Mouse (Mus musculus): ENCODE results near the gene Stard8. TPM values are rescaled to one million over a fixed set of nuclear protein-coding genes. Genes with fewer than 3 reads are reported as not detected.
"Not testable (repeated sequence)": the region's sequence is repeated elsewhere in the genome, so short reads cannot be mapped to it uniquely, and the experiment has no call there.

Stard8 gene
- polyA plus RNA-seq (2015; fragmentation: Nextera tagmentation; extraction: Ambion mirVana), result 3.8 and 5.0 TPM in 2 replicates

DNA sequence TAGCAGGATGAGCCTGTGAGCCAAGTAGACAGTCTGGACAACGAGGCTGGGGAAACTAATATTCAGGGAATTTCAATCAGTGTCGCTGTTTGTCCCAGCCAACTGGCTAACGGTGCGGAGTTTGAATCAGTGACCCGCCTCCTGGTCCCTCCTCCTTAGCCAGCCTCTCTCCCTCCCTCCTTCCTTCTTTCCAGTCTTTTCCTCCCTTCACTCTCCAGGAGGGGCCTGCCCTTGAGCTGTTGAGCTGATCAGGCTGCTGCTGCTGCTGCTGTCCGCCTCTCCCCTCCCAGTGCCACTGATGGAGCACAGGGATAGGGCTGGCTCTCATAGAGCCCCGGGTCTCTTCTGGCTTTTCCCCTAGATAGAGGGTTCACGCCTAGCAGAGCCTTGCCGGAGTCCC lies at the start of gene Stard8:
Gene Stard8, plus strand, starts transcription at position 203 of the 400 bp plus-strand sequence.
- 60% methylated on average over 9 of the region's 9 CpGs for WGBS
- Histone ChIP-seq H3K4me1 (no peaks in the 10 kb centered on the region), H3K9ac (replicated peaks) (no peak within 1 kb of the TSS), H3K4me2 (no peak within 1 kb of the TSS), H3K27me3 (replicated peaks) (peaks cover 10% of the 10 kb centered on the region; the same call in 1 of the 2 replicates), H3K27ac (replicated peaks) (no peak within 1 kb of the TSS), H3K9me3 (replicated peaks) (no peaks in the 10 kb centered on the region), H3K4me3 (replicated peaks) (no peak within 1 kb of the TSS), H3K36me3 (no peaks in the 10 kb centered on the region)
- no peak for ATAC-seq (ENCODE audit: low FRiP score)

DNA sequence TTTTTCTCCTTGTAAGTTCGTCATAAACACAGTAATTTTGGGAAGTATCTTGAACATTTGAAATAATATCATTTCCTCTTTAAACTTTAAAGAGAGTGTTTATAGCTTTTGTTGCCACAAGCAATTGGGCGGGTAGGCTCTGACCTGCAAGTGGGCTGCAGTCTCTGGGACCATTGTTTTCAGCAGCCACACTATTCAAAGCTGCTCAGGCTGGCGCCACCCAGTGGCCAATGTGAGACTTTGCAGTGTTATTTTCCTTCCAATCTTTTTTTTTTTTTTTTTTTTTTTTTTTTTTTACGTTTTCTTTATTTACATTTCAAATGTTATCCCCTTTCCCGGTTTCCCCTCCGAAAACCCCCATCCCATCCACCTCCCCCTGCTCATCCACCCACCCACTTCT lies 49.1 kb upstream of the Stard8 start:
- H3K4me2 ChIP-seq, result no peak overlapping the region
- no peaks in the 10 kb centered on the region for H3K9me3 ChIP-seq (replicated peaks)
- no peak overlapping the region for H3K4me3 ChIP-seq (replicated peaks)
- no peaks in the 10 kb centered on the region; the same call in 1 of the 2 replicates for H3K27me3 ChIP-seq (replicated peaks)
- H3K36me3 ChIP-seq, result no peaks in the 10 kb centered on the region
- no peak overlapping the region for H3K27ac ChIP-seq (replicated peaks)
- H3K4me1 ChIP-seq, result no peaks in the 10 kb centered on the region
- ATAC-seq (ENCODE audit: low FRiP score), result no peak
- no peak overlapping the region for H3K9ac ChIP-seq (replicated peaks)
- WGBS, result 24% methylated on average over 5 of the region's 6 CpGs

DNA sequence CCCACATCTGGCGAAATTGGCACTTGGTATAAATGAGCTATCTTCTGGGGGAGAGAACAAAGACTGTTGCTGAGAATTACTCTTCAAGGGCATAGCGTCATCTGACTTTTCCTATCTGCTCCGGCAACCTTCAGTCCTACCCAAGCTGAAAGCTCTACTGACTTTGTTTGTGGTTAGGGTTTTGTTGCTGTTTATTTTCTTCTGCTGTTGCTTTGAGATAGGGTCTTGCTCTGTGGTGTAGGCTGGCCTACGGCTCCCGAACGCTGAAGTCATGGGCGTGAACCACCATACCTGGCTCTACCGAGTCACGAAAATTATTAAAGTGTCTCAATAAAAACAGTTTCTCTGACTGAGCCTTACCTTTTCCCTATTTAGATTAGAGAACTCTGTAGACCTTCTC lies 44.8 kb upstream of the Stard8 start:
- Histone ChIP-seq H3K4me2 (no peak overlapping the region), H3K4me1 (no peaks in the 10 kb centered on the region), H3K9ac (replicated peaks) (no peak overlapping the region), H3K4me3 (replicated peaks) (no peak overlapping the region), H3K27me3 (replicated peaks) (no peaks in the 10 kb centered on the region; the same call in 1 of the 2 replicates), H3K36me3 (no peaks in the 10 kb centered on the region), H3K9me3 (replicated peaks) (no peaks in the 10 kb centered on the region), H3K27ac (replicated peaks) (no peak overlapping the region)
- ATAC-seq (ENCODE audit: low FRiP score), result no peak
- WGBS, result 93% methylated on average over 9 of the region's 9 CpGs

DNA sequence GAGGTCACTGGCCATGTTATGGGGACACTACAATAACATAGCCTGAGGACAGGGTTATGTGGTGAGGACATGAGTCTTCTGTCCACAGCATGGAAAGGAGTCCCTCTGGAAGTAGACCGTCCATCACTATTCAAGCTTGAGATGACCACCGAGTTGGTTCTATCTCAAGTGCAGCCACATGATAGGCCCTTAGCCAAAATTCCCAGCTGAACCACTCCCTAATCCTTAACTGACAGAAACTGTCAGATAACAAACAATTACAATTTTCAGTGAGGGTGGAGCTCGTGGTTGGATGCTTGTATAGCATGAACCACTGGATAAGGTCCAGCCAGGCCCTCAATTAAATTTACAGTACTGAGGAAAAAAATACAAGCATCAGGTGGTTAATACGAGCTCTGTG lies 44.0 kb upstream of the Stard8 start:
- no peaks in the 10 kb centered on the region for H3K36me3 ChIP-seq
- H3K9me3 ChIP-seq (replicated peaks), result no peaks in the 10 kb centered on the region
- H3K4me1 ChIP-seq, result no peaks in the 10 kb centered on the region
- no peak overlapping the region for H3K4me3 ChIP-seq (replicated peaks)
- H3K9ac ChIP-seq (replicated peaks), result no peak overlapping the region
- H3K27ac ChIP-seq (replicated peaks), result no peak overlapping the region
- 80% methylated on average over 4 of the region's 4 CpGs for WGBS
- no peak overlapping the region for H3K4me2 ChIP-seq
- H3K27me3 ChIP-seq (replicated peaks), result no peaks in the 10 kb centered on the region; the same call in 1 of the 2 replicates
- no peak for ATAC-seq (ENCODE audit: low FRiP score)

DNA sequence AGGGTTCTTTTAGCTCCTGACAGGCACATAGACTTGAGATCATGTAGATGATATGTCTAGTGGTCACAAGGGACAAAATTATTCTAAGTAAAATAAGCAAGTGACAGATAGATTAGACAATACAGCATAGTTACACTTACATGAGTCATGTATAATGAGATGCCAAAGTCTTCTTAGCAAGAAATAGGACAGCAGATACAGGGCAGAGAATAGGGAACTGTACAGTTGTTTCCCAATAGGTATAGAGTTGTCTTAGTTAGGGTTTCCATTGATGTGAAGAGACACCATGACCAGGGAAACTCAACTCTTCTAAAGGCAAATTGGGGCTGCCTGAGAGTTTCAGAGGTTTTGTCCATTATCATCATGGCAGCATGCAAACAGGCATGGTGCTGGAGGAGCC lies 39.3 kb upstream of the Stard8 start:
- no peak overlapping the region for H3K9ac ChIP-seq (replicated peaks)
- H3K27me3 ChIP-seq (replicated peaks), result no peaks in the 10 kb centered on the region
- no peaks in the 10 kb centered on the region for H3K36me3 ChIP-seq
- no peaks in the 10 kb centered on the region for H3K4me1 ChIP-seq
- ATAC-seq (ENCODE audit: low FRiP score), result no peak
- H3K4me2 ChIP-seq, result no peak overlapping the region
- no peak overlapping the region for H3K27ac ChIP-seq (replicated peaks)
- no peak overlapping the region for H3K4me3 ChIP-seq (replicated peaks)
- H3K9me3 ChIP-seq (replicated peaks), result no peaks in the 10 kb centered on the region

DNA sequence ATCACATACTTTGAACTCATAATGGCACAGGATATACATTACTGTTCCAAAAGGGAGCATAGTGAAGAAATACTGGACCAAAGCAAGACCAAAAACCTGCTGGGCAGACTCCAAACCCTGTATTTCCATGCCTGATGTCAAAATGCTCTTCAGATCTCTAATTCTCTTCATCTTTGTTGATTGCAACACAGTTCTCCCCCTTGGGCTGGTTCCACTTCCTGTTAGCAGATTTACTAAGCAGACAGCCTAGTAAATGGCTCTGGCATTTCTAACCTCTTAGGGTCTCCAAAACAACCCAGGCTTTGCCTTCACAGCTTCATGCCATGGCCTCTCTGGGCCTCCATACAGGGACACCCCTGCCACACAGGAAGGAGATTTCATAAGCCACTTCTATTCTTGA lies 38.5 kb upstream of the Stard8 start:
- no peak overlapping the region for H3K27ac ChIP-seq (replicated peaks)
- no peak overlapping the region for H3K4me2 ChIP-seq
- no peaks in the 10 kb centered on the region for H3K36me3 ChIP-seq
- H3K4me1 ChIP-seq, result no peaks in the 10 kb centered on the region
- H3K9me3 ChIP-seq (replicated peaks), result no peaks in the 10 kb centered on the region
- no peaks in the 10 kb centered on the region for H3K27me3 ChIP-seq (replicated peaks)
- no peak for ATAC-seq (ENCODE audit: low FRiP score)
- H3K9ac ChIP-seq (replicated peaks), result no peak overlapping the region
- no peak overlapping the region for H3K4me3 ChIP-seq (replicated peaks)

DNA sequence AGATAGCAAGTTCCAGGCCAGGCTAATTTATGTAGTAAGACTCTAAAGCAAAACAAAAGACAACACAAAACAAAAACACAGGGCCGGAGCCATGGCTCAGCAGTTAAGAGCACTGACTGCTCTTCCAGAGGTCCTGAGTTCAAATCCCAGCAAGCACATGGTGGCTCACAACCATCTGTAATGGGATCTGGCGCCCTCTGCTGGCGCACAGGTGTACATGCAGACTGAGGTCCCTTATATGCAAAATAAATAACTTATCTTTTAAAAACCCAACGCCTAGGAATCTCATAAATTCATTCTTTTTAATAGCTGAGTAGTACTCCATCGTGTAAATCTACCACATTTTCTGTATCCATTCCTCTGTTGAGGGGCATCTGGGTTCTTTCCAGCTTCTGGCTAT lies 16.4 kb upstream of the Stard8 start:
- H3K4me3 ChIP-seq (replicated peaks); H3K4me2 ChIP-seq; H3K9ac ChIP-seq (replicated peaks); ATAC-seq (ENCODE audit: low FRiP score); H3K9me3 ChIP-seq (replicated peaks); H3K27me3 ChIP-seq (replicated peaks); H3K4me1 ChIP-seq; H3K36me3 ChIP-seq; H3K27ac ChIP-seq (replicated peaks): not testable (repeated sequence)
- 58% methylated on average over 5 of the region's 5 CpGs for WGBS

DNA sequence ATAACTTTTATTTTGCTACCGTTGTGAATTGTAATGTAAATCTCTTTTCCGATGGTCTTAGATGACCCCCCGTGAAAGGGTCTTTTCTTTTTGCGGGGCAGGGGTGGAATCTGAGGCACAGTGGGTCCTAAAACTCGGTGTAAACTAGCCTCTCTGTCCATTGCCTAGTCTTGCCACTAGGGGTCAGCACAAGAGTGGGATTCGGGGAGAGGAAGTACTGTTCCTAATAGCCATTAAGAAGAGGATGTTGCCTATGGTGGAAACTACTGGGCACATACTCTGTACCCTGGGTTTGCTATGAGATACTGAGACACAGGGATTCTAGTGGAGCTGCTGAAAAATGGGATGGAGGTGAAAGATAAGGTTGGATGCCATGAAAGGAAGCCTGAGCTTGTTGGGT lies 13.5 kb upstream of the Stard8 start:
- 33% methylated on average over 6 of the region's 6 CpGs for whole genome bisulfite sequencing
- no peaks in the 10 kb centered on the region; the same call in 1 of the 2 replicates for H3K27me3 ChIP-seq (replicated peaks)
- H3K9ac ChIP-seq (replicated peaks), result no peak overlapping the region
- H3K36me3 ChIP-seq, result no peaks in the 10 kb centered on the region
- H3K4me1 ChIP-seq, result no peaks in the 10 kb centered on the region
- H3K4me3 ChIP-seq (replicated peaks), result no peak overlapping the region
- no peak for ATAC-seq (ENCODE audit: low FRiP score)
- H3K4me2 ChIP-seq, result no peak overlapping the region
- no peak overlapping the region for H3K27ac ChIP-seq (replicated peaks)
- no peaks in the 10 kb centered on the region for H3K9me3 ChIP-seq (replicated peaks)

DNA sequence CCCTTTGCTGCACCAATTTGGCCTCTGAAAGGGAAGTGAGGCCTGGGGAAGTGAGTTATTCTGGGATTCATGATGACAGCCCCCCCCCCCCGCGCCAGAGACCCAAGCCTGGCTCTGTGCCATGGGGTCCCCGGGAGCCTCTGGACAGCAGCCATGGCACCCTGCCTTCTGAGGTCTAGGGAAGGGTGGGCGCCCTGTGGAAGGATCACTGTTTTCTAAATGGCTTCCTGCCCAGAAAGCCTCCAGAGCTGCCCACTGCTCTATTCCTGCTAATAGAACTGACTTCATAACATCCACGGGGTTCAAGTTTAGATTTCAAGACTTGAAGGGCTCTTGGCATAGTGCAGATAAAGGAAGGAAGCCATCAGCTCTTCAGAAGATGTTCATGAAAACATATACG lies 983 bp upstream of the Stard8 start:
- ATAC-seq (ENCODE audit: low FRiP score), result no peak
- Histone ChIP-seq H3K9ac (replicated peaks) (no peak overlapping the region), H3K4me2 (no peak overlapping the region), H3K9me3 (replicated peaks) (no peaks in the 10 kb centered on the region), H3K27me3 (replicated peaks) (peaks cover 10% of the 10 kb centered on the region; the same call in 1 of the 2 replicates), H3K4me1 (no peaks in the 10 kb centered on the region), H3K36me3 (no peaks in the 10 kb centered on the region), H3K4me3 (replicated peaks) (no peak overlapping the region), H3K27ac (replicated peaks) (no peak overlapping the region)
- WGBS, result 69% methylated on average over 6 of the region's 6 CpGs

DNA sequence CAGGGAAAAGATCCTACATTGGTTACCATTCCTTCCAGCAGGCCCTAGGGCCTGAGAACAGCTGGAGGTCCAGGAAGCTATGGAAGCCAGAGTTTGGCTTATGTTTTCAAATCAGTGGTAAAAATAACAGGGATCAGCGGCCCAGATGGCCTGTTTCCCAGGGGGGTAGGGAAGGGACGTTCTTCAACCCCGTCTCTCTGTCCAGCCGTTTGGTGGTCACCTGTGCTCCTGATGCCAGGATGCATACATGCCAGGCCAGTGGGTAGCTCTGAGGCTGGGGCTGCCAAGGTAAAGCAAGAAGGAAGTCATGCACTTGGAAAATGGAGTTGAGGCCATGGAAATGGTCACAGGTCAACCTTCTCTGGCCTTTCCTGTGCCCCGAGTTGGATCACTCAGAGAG lies 7.5 kb downstream of the Stard8 start:
- no peak overlapping the region for H3K27ac ChIP-seq (replicated peaks)
- no peaks in the 10 kb centered on the region; the same call in 1 of the 2 replicates for H3K27me3 ChIP-seq (replicated peaks)
- H3K4me1 ChIP-seq, result no peaks in the 10 kb centered on the region
- no peak overlapping the region for H3K4me3 ChIP-seq (replicated peaks)
- ATAC-seq (ENCODE audit: low FRiP score), result no peak
- WGBS, result 92% methylated on average over 5 of the region's 5 CpGs
- H3K9me3 ChIP-seq (replicated peaks), result no peaks in the 10 kb centered on the region
- no peak overlapping the region for H3K4me2 ChIP-seq
- H3K36me3 ChIP-seq, result no peaks in the 10 kb centered on the region
- no peak overlapping the region for H3K9ac ChIP-seq (replicated peaks)

DNA sequence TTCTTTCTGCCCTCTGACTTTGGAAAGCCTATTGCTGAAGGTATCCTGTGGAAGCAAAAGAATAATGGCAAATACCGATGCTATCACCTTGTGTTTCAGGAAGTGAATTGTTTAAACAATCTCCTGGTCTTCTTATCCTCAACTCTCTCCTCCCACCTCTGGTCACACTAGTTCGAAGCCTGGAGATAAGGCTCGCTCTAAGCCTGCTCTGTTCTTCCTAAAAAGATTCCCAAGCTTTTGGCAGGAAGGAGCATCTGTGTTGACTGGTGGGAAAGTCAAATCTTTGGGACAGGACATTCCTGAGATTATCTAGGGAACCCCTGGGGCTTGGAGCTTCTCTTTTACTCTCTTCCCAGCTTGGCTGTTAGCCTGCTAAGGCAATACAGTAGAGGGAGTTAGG lies 8.2 kb downstream of the Stard8 start:
- WGBS, result 86% methylated on average over 3 of the region's 3 CpGs

DNA sequence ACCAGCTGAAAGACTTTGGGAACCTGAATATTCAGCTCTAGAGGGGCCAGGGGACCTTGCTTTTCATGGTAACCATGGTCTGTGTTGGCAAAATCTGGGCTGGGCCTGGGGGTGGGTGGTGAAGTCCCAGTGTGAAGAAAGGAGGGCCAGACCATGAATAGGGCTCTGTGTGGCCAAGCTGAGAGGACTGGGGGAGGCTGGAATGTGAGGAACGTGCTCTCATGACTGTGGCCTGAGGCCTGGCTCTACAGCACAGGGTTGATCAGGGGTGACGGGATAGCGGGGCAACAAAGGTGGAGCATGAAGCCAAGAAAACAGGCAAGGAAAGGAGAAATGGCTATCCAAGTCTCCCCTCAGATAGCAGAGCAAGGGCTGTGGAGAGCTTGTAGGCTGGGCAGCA lies 9.4 kb downstream of the Stard8 start:
- no peak for ATAC-seq (ENCODE audit: low FRiP score)
- 91% methylated on average over 3 of the region's 3 CpGs for WGBS
- Histone ChIP-seq H3K9ac (replicated peaks) (no peak overlapping the region), H3K4me1 (no peaks in the 10 kb centered on the region), H3K9me3 (replicated peaks) (no peaks in the 10 kb centered on the region), H3K4me3 (replicated peaks) (no peak overlapping the region), H3K36me3 (no peaks in the 10 kb centered on the region), H3K4me2 (no peak overlapping the region), H3K27ac (replicated peaks) (no peak overlapping the region), H3K27me3 (replicated peaks) (peaks cover 4% of the 10 kb centered on the region; the same call in 1 of the 2 replicates)

More for the DNA sequence above, 8.2 kb downstream of the Stard8 start:
- Histone ChIP-seq H3K4me3 (replicated peaks) (no peak overlapping the region), H3K4me1 (no peaks in the 10 kb centered on the region), H3K27ac (replicated peaks) (no peak overlapping the region), H3K4me2 (no peak overlapping the region), H3K9ac (replicated peaks) (no peak overlapping the region), H3K27me3 (replicated peaks) (no peaks in the 10 kb centered on the region; the same call in 1 of the 2 replicates), H3K36me3 (no peaks in the 10 kb centered on the region), H3K9me3 (replicated peaks) (no peaks in the 10 kb centered on the region)
- no peak for ATAC-seq (ENCODE audit: low FRiP score)

DNA sequence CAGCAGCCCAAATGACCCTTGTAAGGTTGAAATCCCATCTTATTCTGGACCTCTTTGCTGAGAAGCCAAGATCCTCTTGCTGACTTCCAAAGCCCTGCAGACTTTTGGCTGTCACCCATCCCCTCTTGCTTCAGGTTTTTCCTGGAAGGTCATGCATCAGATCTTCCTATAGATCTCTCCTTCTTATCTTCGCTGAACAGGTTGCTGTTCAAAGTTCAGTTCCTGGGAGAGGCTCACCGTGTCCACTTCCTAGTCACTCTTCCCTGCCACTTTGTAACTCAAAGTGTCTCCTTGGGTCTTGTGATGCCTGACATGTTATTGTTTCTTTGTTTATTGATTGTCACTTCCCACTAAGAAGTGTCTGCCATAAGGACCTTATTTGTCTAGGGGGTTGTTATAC lies 12.7 kb downstream of the Stard8 start:
- H3K27ac ChIP-seq (replicated peaks), result no peak overlapping the region
- H3K4me2 ChIP-seq, result no peak overlapping the region
- H3K9ac ChIP-seq (replicated peaks), result no peak overlapping the region
- H3K4me1 ChIP-seq, result no peaks in the 10 kb centered on the region
- H3K27me3 ChIP-seq (replicated peaks), result peaks cover 6% of the 10 kb centered on the region; the same call in 1 of the 2 replicates
- no peak overlapping the region for H3K4me3 ChIP-seq (replicated peaks)
- 84% methylated on average over 2 of the region's 2 CpGs for WGBS
- no peaks in the 10 kb centered on the region for H3K36me3 ChIP-seq
- ATAC-seq (ENCODE audit: low FRiP score), result no peak
- H3K9me3 ChIP-seq (replicated peaks), result no peaks in the 10 kb centered on the region

Data from neural tube, embryonic 15.5 days (tissue).